Mouse (Mus musculus): ENCODE measurements around the gene Chka. TPM values are rescaled to one million over a fixed set of nuclear protein-coding genes. Genes with fewer than 3 reads are reported as not detected.

Chka gene
- polyA plus RNA-seq, 1 experiment from 2014 or later: 57.8 TPM

- H3K27ac ChIP-seq (ENCODE audit: low read length): no peak overlapping the region
- no peak overlapping the region for H3K4me2 ChIP-seq (ENCODE audit: low read depth, low read length)
- no peak overlapping the region for H3K9ac ChIP-seq (ENCODE audit: low read depth, low read length)
- 90% methylated on average over 4 of the region's 4 CpGs for WGBS
- no peak overlapping the region for H3K4me3 ChIP-seq (ENCODE audit: low read length)
- H3K27me3 ChIP-seq (replicated peaks; ENCODE audit: control insufficient read depth, insufficient read depth, low read length): no peaks in the 10 kb centered on the region
- no peaks in the 10 kb centered on the region for H3K9me3 ChIP-seq (ENCODE audit: control insufficient read depth, low read length)
- no peaks in the 10 kb centered on the region for H3K4me1 ChIP-seq (ENCODE audit: control insufficient read depth, insufficient read depth, low read length)
- H3K36me3 ChIP-seq (ENCODE audit: control insufficient read depth, insufficient read depth, low read length): peaks cover 22% of the 10 kb centered on the region
- 0 out of 2 replicates have a peak, but pooled peaks have one; percentile 3 for ATAC-seq
These were observed 42.1 kb downstream of the Chka start for GRCm38 (mm10) chr19:3893545-3894116.

GRCm38 (mm10) chr19:3894294-3894693 is 42.7 kb downstream of the Chka start:
- Histone ChIP-seq H3K4me2 (ENCODE audit: low read depth, low read length) (no peak overlapping the region), H3K27me3 (replicated peaks; ENCODE audit: control insufficient read depth, insufficient read depth, low read length) (no peaks in the 10 kb centered on the region), H3K9me3 (ENCODE audit: control insufficient read depth, low read length) (no peaks in the 10 kb centered on the region), H3K27ac (ENCODE audit: low read length) (no peak overlapping the region), H3K36me3 (ENCODE audit: control insufficient read depth, insufficient read depth, low read length) (peaks cover 19% of the 10 kb centered on the region), H3K9ac (ENCODE audit: low read depth, low read length) (no peak overlapping the region), H3K4me3 (ENCODE audit: low read length) (no peak overlapping the region), H3K4me1 (ENCODE audit: control insufficient read depth, insufficient read depth, low read length) (no peaks in the 10 kb centered on the region)
- WGBS: 89% methylated on average over 2 of the region's 2 CpGs
- ATAC-seq: no peak

DNA sequence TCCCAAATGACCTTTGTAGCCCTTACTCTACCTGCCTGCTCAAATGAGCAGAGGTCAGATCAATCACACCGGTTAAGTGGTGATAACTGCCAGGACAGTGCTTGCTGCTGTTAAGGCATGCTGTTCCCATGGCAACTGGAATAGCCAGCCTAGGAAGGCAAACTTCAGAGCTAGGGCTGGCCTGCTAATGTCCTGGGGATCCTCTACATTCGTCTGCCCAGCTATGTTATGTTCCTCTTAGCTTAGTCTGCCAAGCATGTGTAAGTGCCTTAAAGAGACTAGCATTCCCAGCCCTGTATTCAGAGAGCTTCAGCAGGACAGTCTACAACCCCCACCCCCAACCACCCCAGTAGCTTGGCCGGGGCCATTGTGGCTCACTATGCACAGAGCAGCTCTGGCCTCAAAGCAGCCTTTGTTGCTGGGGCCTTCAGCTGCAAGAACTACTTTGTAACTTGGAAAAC is 43.6 kb downstream of the Chka start:
- H3K36me3 ChIP-seq (ENCODE audit: control insufficient read depth, insufficient read depth, low read length): peaks cover 19% of the 10 kb centered on the region
- ATAC-seq: peak; percentile 52
- WGBS: 15% methylated on average over 3 of the region's 3 CpGs

DNA sequence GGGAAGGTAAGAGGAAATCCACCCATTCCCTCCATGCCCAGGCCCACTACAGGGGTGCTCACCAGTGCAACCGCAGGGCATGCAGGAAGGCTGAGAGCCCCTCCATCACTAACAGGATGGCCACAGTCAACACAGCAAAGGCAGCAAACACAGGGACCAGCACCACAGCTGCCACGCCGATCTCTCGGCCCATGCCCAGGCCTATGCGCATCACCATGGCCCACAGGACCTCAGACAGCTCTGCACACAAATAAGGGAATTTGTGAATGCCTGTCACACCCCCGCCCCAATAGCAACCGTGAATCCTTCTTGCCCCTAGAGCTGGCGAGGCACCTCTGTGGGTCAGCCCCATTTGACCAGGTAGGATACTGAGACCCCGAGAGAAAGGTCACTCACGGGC is 44.6 kb downstream of the Chka start:
- Histone ChIP-seq H3K36me3 (ENCODE audit: control insufficient read depth, insufficient read depth, low read length) (peaks cover 16% of the 10 kb centered on the region), H3K27me3 (replicated peaks; ENCODE audit: control insufficient read depth, insufficient read depth, low read length) (no peaks in the 10 kb centered on the region), H3K9ac (ENCODE audit: low read depth, low read length) (no peak overlapping the region), H3K9me3 (ENCODE audit: control insufficient read depth, low read length) (no peaks in the 10 kb centered on the region), H3K4me1 (ENCODE audit: control insufficient read depth, insufficient read depth, low read length) (no peaks in the 10 kb centered on the region), H3K27ac (ENCODE audit: low read length) (no peak overlapping the region; the same call in 1 of the 2 replicates), H3K4me2 (ENCODE audit: low read depth, low read length) (no peak overlapping the region), H3K4me3 (ENCODE audit: low read length) (no peak overlapping the region)
- no peak for ATAC-seq
- 95% methylated on average over 10 of the region's 10 CpGs for WGBS

More for the DNA sequence above, 43.6 kb downstream of the Chka start:
- Histone ChIP-seq H3K27me3 (replicated peaks; ENCODE audit: control insufficient read depth, insufficient read depth, low read length) (no peaks in the 10 kb centered on the region), H3K27ac (ENCODE audit: low read length) (no peak overlapping the region), H3K9me3 (ENCODE audit: control insufficient read depth, low read length) (no peaks in the 10 kb centered on the region), H3K4me2 (ENCODE audit: low read depth, low read length) (no peak overlapping the region), H3K4me3 (ENCODE audit: low read length) (no peak overlapping the region), H3K9ac (ENCODE audit: low read depth, low read length) (no peak overlapping the region), H3K4me1 (ENCODE audit: control insufficient read depth, insufficient read depth, low read length) (no peaks in the 10 kb centered on the region)

- no peaks in the 10 kb centered on the region for H3K27me3 ChIP-seq (replicated peaks; ENCODE audit: control insufficient read depth, insufficient read depth, low read length)
- H3K36me3 ChIP-seq (ENCODE audit: control insufficient read depth, insufficient read depth, low read length): peaks cover 24% of the 10 kb centered on the region
- H3K4me1 ChIP-seq (ENCODE audit: control insufficient read depth, insufficient read depth, low read length): no peaks in the 10 kb centered on the region
- no peak overlapping the region for H3K4me3 ChIP-seq (ENCODE audit: low read length)
- ATAC-seq: no peak
- no peak overlapping the region for H3K4me2 ChIP-seq (ENCODE audit: low read depth, low read length)
- WGBS: 91% methylated on average over 5 of the region's 5 CpGs
- no peaks in the 10 kb centered on the region for H3K9me3 ChIP-seq (ENCODE audit: control insufficient read depth, low read length)
- H3K9ac ChIP-seq (ENCODE audit: low read depth, low read length): no peak overlapping the region
- H3K27ac ChIP-seq (ENCODE audit: low read length): no peak overlapping the region
These were observed 46.0 kb downstream of the Chka start for GRCm38 (mm10) chr19:3897557-3897956.

GRCm38 (mm10) chr19:3898952-3899351 is 47.4 kb downstream of the Chka start:
- Histone ChIP-seq H3K4me3 (ENCODE audit: low read length) (no peak overlapping the region), H3K9ac (ENCODE audit: low read depth, low read length) (no peak overlapping the region), H3K27ac (ENCODE audit: low read length) (no peak overlapping the region), H3K36me3 (ENCODE audit: control insufficient read depth, insufficient read depth, low read length) (peaks cover 27% of the 10 kb centered on the region), H3K4me2 (ENCODE audit: low read depth, low read length) (no peak overlapping the region), H3K9me3 (ENCODE audit: control insufficient read depth, low read length) (no peaks in the 10 kb centered on the region), H3K4me1 (ENCODE audit: control insufficient read depth, insufficient read depth, low read length) (peaks cover 3% of the 10 kb centered on the region; the same call in 1 of the 2 replicates), H3K27me3 (replicated peaks; ENCODE audit: control insufficient read depth, insufficient read depth, low read length) (no peaks in the 10 kb centered on the region)
- WGBS: 88% methylated on average over 7 of the region's 7 CpGs
- no peak for ATAC-seq

- Histone ChIP-seq H3K9ac (ENCODE audit: low read depth, low read length) (no peak overlapping the region), H3K36me3 (ENCODE audit: control insufficient read depth, insufficient read depth, low read length) (peaks cover 23% of the 10 kb centered on the region), H3K4me3 (ENCODE audit: low read length) (no peak overlapping the region), H3K27me3 (replicated peaks; ENCODE audit: control insufficient read depth, insufficient read depth, low read length) (no peaks in the 10 kb centered on the region), H3K4me2 (ENCODE audit: low read depth, low read length) (no peak overlapping the region), H3K27ac (ENCODE audit: low read length) (no peak overlapping the region), H3K4me1 (ENCODE audit: control insufficient read depth, insufficient read depth, low read length) (peaks cover 9% of the 10 kb centered on the region), H3K9me3 (ENCODE audit: control insufficient read depth, low read length) (no peaks in the 10 kb centered on the region)
- 92% methylated on average over 4 of the region's 4 CpGs for WGBS
- no peak for ATAC-seq
These were observed 48.0 kb downstream of the Chka start for GRCm38 (mm10) chr19:3899618-3900017.

GRCm38 (mm10) chr19:3902966-3903365 is 51.4 kb downstream of the Chka start:
- Histone ChIP-seq H3K9me3 (ENCODE audit: control insufficient read depth, low read length) (no peaks in the 10 kb centered on the region), H3K27me3 (replicated peaks; ENCODE audit: control insufficient read depth, insufficient read depth, low read length) (no peaks in the 10 kb centered on the region), H3K36me3 (ENCODE audit: control insufficient read depth, insufficient read depth, low read length) (peaks cover 17% of the 10 kb centered on the region), H3K4me2 (ENCODE audit: low read depth, low read length) (no peak overlapping the region), H3K27ac (ENCODE audit: low read length) (no peak overlapping the region), H3K4me1 (ENCODE audit: control insufficient read depth, insufficient read depth, low read length) (peaks cover 29% of the 10 kb centered on the region), H3K4me3 (ENCODE audit: low read length) (no peak overlapping the region), H3K9ac (ENCODE audit: low read depth, low read length) (no peak overlapping the region; the same call in 1 of the 2 replicates)
- WGBS: 82% methylated on average over 12 of the region's 12 CpGs
- ATAC-seq: no peak

DNA sequence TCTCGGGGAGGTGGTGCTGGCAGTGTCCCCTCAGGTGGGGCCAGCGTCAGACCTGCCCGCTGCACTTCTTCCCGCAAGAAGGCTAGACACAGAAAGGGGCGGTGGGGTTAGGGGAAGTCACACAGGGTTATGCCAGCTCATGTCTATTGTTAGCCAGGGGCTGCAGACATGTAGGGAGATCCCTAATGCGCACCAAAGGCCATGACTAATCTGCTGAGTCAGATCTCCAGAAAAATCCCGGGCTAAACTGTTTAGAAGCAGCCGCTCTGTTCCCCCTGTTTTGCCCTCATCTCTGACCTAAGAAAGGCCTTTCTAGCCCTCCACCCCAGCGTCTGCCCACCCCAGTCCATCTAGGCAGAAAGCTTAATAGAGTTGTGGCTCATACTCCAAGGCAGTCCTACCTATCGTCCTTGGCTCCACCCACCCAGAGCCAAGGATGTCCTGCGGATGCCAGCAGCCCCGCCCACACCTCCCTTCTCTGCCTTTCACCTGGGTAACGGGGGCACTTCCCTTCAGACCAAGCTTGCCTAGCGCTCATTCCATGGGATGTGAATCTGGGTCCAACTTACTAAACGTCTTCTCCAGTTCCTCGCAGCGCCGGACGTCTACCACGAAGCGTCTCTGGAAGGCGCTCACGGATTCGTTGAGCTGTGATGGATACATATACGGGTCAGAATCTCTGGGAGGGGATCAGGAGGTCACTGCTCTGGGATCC is 52.2 kb downstream of the Chka start:
- Histone ChIP-seq H3K27ac (ENCODE audit: low read length) (no peak overlapping the region), H3K4me1 (ENCODE audit: control insufficient read depth, insufficient read depth, low read length) (peaks cover 33% of the 10 kb centered on the region), H3K36me3 (ENCODE audit: control insufficient read depth, insufficient read depth, low read length) (peaks cover 22% of the 10 kb centered on the region), H3K9me3 (ENCODE audit: control insufficient read depth, low read length) (no peaks in the 10 kb centered on the region), H3K27me3 (replicated peaks; ENCODE audit: control insufficient read depth, insufficient read depth, low read length) (no peaks in the 10 kb centered on the region), H3K9ac (ENCODE audit: low read depth, low read length) (no peak overlapping the region), H3K4me2 (ENCODE audit: low read depth, low read length) (no peak overlapping the region), H3K4me3 (ENCODE audit: low read length) (no peak overlapping the region)
- no peak for ATAC-seq
- 77% methylated on average over 25 of the region's 25 CpGs for WGBS

Data from intestine, embryonic 16.5 days (tissue).